27 mouse cellular contexts compared by ENCODE assay signal in genomic region chr11:101224337-101224736, GRCm38 (mm10). TPM values are rescaled to one million over a fixed set of nuclear protein-coding genes. Genes with fewer than 3 reads are reported as not detected.
DNase-seq lines count a peak whose midpoint lies in the region; ATAC-seq and TF ChIP-seq lines count a peak whose summit lies in the region.
"Had no signal": no experiment of that assay in that cellular context is flagged by ENCODE, and none has a peak within 500 bp of the region (broad histone marks: within the 10 kb centered on the region; RNA-seq: fewer than 3 reads in every experiment).

No protein-coding gene starts in this region.

- whole genome bisulfite sequencing in heart, embryonic 11.5 days (ENCODE audit: insufficient replicate concordance), result 75% methylated on average over 3 of the region's 3 CpGs
- WGBS in hindbrain, embryonic 14.5 days, result 91% methylated on average over 3 of the region's 3 CpGs
- WGBS in hindbrain, embryonic 12.5 days, result 94% methylated on average over 3 of the region's 3 CpGs

- H3K4me3 ChIP-seq in heart, embryonic 11.5 days (ENCODE audit: low read depth, low read length), result no peak overlapping the region
- no peak overlapping the region for H3K4me3 ChIP-seq in hindbrain, embryonic 14.5 days (replicated peaks; ENCODE audit: low read length)
- H3K4me3 ChIP-seq in hindbrain, embryonic 12.5 days, result no peak overlapping the region
- H3K4me3 ChIP-seq in testis, adult 2 months (ENCODE audit: control insufficient read depth, low read depth, low read length), result no peak overlapping the region
- H3K4me3 ChIP-seq: embryonic facial prominence, embryonic 13.5 days; hindbrain, embryonic 10.5 days; limb, embryonic 10.5 days; midbrain, embryonic 13.5 days had no signal

- H3K4me2 ChIP-seq in heart, embryonic 11.5 days, result no peak overlapping the region
- H3K4me2 ChIP-seq in hindbrain, embryonic 14.5 days (replicated peaks), result no peak overlapping the region
- no peak overlapping the region for H3K4me2 ChIP-seq in hindbrain, embryonic 12.5 days (replicated peaks)
- H3K4me2 ChIP-seq: midbrain, embryonic 13.5 days had no signal

- no peak for ATAC-seq in heart, embryonic 11.5 days (replicated peaks; ENCODE audit: insufficient number of reproducible peaks, low FRiP score, low TSS enrichment)
- ATAC-seq in hindbrain, embryonic 14.5 days (ENCODE audit: low FRiP score), result no peak
- no peak for ATAC-seq in hindbrain, embryonic 12.5 days (ENCODE audit: low FRiP score)
- ATAC-seq: CD4-positive, CD25-positive, alpha-beta regulatory T cell, adult 4 months; forebrain, embryonic 16.5 days; hindbrain, postnatal 0 days; intestine, embryonic 16.5 days; midbrain, embryonic 13.5 days had no signal

- H3K27me3 ChIP-seq in heart, embryonic 11.5 days (ENCODE audit: control insufficient read depth, insufficient read depth, low read length), result no peaks in the 10 kb centered on the region
- H3K27me3 ChIP-seq in hindbrain, embryonic 14.5 days (ENCODE audit: control insufficient read depth, insufficient read depth, low read length), result no peaks in the 10 kb centered on the region
- no peaks in the 10 kb centered on the region for H3K27me3 ChIP-seq in hindbrain, embryonic 12.5 days
- no peaks in the 10 kb centered on the region for H3K27me3 ChIP-seq in testis, adult 2 months (ENCODE audit: control insufficient read depth, insufficient read depth, low read length)
- H3K27me3 ChIP-seq: embryonic facial prominence, embryonic 13.5 days; limb, embryonic 15.5 days had no signal

- H3K27ac ChIP-seq in heart, embryonic 11.5 days (ENCODE audit: low read depth, low read length), result no peak overlapping the region
- H3K27ac ChIP-seq in hindbrain, embryonic 14.5 days, result no peak overlapping the region
- H3K27ac ChIP-seq in hindbrain, embryonic 12.5 days, result no peak overlapping the region
- H3K27ac ChIP-seq in testis, adult 2 months (ENCODE audit: control insufficient read depth, insufficient read depth, low read depth, low read length), result peak overlapping the region; percentile 3; the same call in 1 of the 2 replicates
- H3K27ac ChIP-seq: embryonic facial prominence, embryonic 13.5 days; hindbrain, embryonic 10.5 days; hindbrain, postnatal 0 days; limb, embryonic 10.5 days; limb, embryonic 15.5 days; macrophage; midbrain, embryonic 13.5 days had no signal

- peak; percentile 80 for DNase-seq in heart, adult 11 months
- peak; percentile 14 for DNase-seq in hindbrain, embryonic 14.5 days (ENCODE audit: low spot score)
- DNase-seq in testis, postnatal 14 days (ENCODE audit: low spot score), result no peak
- no peak for DNase-seq in frontal cortex, postnatal 25 days (ENCODE audit: low spot score in 2 of 2)
- DNase-seq: adrenal gland, postnatal 14 days; cerebellum, adult 11-12 months; cerebellum, postnatal 10 days; gastrocnemius, postnatal 14 days; kidney, adult 8-10 months; kidney, postnatal 14 days; layer of hippocampus, adult 9-11 months; lung, adult 2 months; lung, postnatal 10 days had no signal

- no peaks in the 10 kb centered on the region for H3K9me3 ChIP-seq in heart, embryonic 11.5 days (replicated peaks; ENCODE audit: control insufficient read depth, low read length)
- H3K9me3 ChIP-seq in hindbrain, embryonic 14.5 days (ENCODE audit: control insufficient read depth, low read length), result no peaks in the 10 kb centered on the region
- H3K9me3 ChIP-seq in hindbrain, embryonic 12.5 days (replicated peaks), result no peaks in the 10 kb centered on the region
- H3K9me3 ChIP-seq: embryonic facial prominence, embryonic 13.5 days; hindbrain, embryonic 10.5 days; limb, embryonic 10.5 days; limb, embryonic 15.5 days; midbrain, embryonic 13.5 days had no signal

- H3K36me3 ChIP-seq in heart, embryonic 11.5 days (ENCODE audit: control insufficient read depth, insufficient read depth, low read length), result 0 out of 2 replicates have a peak, but pooled peaks cover 2% of the 10 kb centered on the region
- H3K36me3 ChIP-seq in hindbrain, embryonic 14.5 days (replicated peaks; ENCODE audit: control insufficient read depth, insufficient read depth), result no peaks in the 10 kb centered on the region
- H3K36me3 ChIP-seq in hindbrain, embryonic 12.5 days, result no peaks in the 10 kb centered on the region
- H3K36me3 ChIP-seq in testis, adult 2 months (ENCODE audit: control insufficient read depth, insufficient read depth, low read length), result no peaks in the 10 kb centered on the region
- H3K36me3 ChIP-seq: hindbrain, embryonic 10.5 days; limb, embryonic 10.5 days; midbrain, embryonic 13.5 days had no signal

- TF ChIP-seq POLR2A in testis, adult 2 months (IDR thresholded peaks at IDR 0.05; ENCODE audit: control insufficient read depth, low read depth, low read length), result no peak

- 0 out of 2 replicates have a peak, but pooled peaks cover 2% of the 10 kb centered on the region for H3K4me1 ChIP-seq in heart, embryonic 11.5 days (ENCODE audit: control insufficient read depth, insufficient read depth, low read length)
- 0 out of 2 replicates have a peak, but pooled peaks cover 8% of the 10 kb centered on the region for H3K4me1 ChIP-seq in hindbrain, embryonic 14.5 days (replicated peaks; ENCODE audit: control insufficient read depth, insufficient read depth, low read length)
- peaks cover 8% of the 10 kb centered on the region; the same call in 1 of the 2 replicates for H3K4me1 ChIP-seq in hindbrain, embryonic 12.5 days
- peaks cover 4% of the 10 kb centered on the region; the same call in 1 of the 2 replicates for H3K4me1 ChIP-seq in testis, adult 2 months (ENCODE audit: control insufficient read depth, insufficient read depth, low read length)

- no peak overlapping the region for H3K9ac ChIP-seq in heart, embryonic 11.5 days (ENCODE audit: low read depth, low read length)
- H3K9ac ChIP-seq in hindbrain, embryonic 14.5 days, result no peak overlapping the region
- no peak overlapping the region for H3K9ac ChIP-seq in hindbrain, embryonic 12.5 days
- H3K9ac ChIP-seq: limb, embryonic 15.5 days; midbrain, embryonic 13.5 days had no signal

- no peak for TF ChIP-seq CTCF in testis, adult 2 months (IDR thresholded peaks at IDR 0.05; ENCODE audit: control insufficient read depth, insufficient read depth, insufficient replicate concordance, low read depth, low read length)

RNA-seq across cellular contexts. Expression of gene Ezh1, which starts 1.9 kb away (rescaled TPM):
- 10.2 and 12.7 TPM in 2 replicates for polyA plus RNA-seq in heart, embryonic 11.5 days (2014; fragmentation: Nextera tagmentation; extraction: Ambion mirVana)
- 26.9 and 37.2 TPM in 2 replicates for polyA plus RNA-seq in hindbrain, embryonic 14.5 days (2014; fragmentation: Nextera tagmentation; extraction: Ambion mirVana)
- polyA plus RNA-seq in hindbrain, embryonic 12.5 days (2016; fragmentation: Nextera tagmentation; extraction: Ambion mirVana), result 17.3 and 18.5 TPM in 2 replicates
- 14.3 and 14.5 TPM in 2 replicates for polyA plus RNA-seq in testis, adult 2 months (2012; rRNA removed)

RNA-seq across cellular contexts. Expression of gene Ramp2, which starts 21.5 kb away (rescaled TPM):
- 230 and 232 TPM in 2 replicates for polyA plus RNA-seq in heart, embryonic 11.5 days (2014; fragmentation: Nextera tagmentation; extraction: Ambion mirVana)
- 102 and 117 TPM in 2 replicates for polyA plus RNA-seq in hindbrain, embryonic 14.5 days (2014; fragmentation: Nextera tagmentation; extraction: Ambion mirVana)
- polyA plus RNA-seq in hindbrain, embryonic 12.5 days (2016; fragmentation: Nextera tagmentation; extraction: Ambion mirVana), result 60.1 and 62.2 TPM in 2 replicates
- 5.6 and 5.8 TPM in 2 replicates for polyA plus RNA-seq in testis, adult 2 months (2012; rRNA removed)
- polyA plus RNA-seq: CD4-positive, CD25-positive, alpha-beta regulatory T cell, adult 4 months; macrophage had no signal

RNA-seq across cellular contexts. Expression of gene Vps25, which starts 29.2 kb away (rescaled TPM):
- 126 and 128 TPM in 2 replicates for polyA plus RNA-seq in heart, embryonic 11.5 days (2014; fragmentation: Nextera tagmentation; extraction: Ambion mirVana)
- 122 and 133 TPM in 2 replicates for polyA plus RNA-seq in hindbrain, embryonic 14.5 days (2014; fragmentation: Nextera tagmentation; extraction: Ambion mirVana)
- polyA plus RNA-seq in hindbrain, embryonic 12.5 days (2016; fragmentation: Nextera tagmentation; extraction: Ambion mirVana), result 90.9 and 97.4 TPM in 2 replicates
- 26.1 and 26.2 TPM in 2 replicates for polyA plus RNA-seq in testis, adult 2 months (2012; rRNA removed)

RNA-seq across cellular contexts. Expression of gene Wnk4, which starts 36.0 kb away (rescaled TPM):
- polyA plus RNA-seq in heart, embryonic 11.5 days (2014; fragmentation: Nextera tagmentation; extraction: Ambion mirVana), result 11.1 and 13.7 TPM in 2 replicates
- polyA plus RNA-seq in hindbrain, embryonic 14.5 days (2014; fragmentation: Nextera tagmentation; extraction: Ambion mirVana), result 5.3 and 6.0 TPM in 2 replicates
- polyA plus RNA-seq in hindbrain, embryonic 12.5 days (2016; fragmentation: Nextera tagmentation; extraction: Ambion mirVana), result 8.5 and 9.5 TPM in 2 replicates
- 10.8 and 12.3 TPM in 2 replicates for polyA plus RNA-seq in testis, adult 2 months (2012; rRNA removed)
- polyA plus RNA-seq: macrophage had no signal

RNA-seq across cellular contexts. Expression of gene Ccr10, which starts 49.1 kb away (rescaled TPM):
- polyA plus RNA-seq in heart, embryonic 11.5 days (2014; fragmentation: Nextera tagmentation; extraction: Ambion mirVana), result 0.13 and 0.39 TPM in 2 replicates
- polyA plus RNA-seq in hindbrain, embryonic 14.5 days (2014; fragmentation: Nextera tagmentation; extraction: Ambion mirVana), result 0.23 and 0.25 TPM in 2 replicates
- 0.23 and 0.61 TPM in 2 replicates for polyA plus RNA-seq in hindbrain, embryonic 12.5 days (2016; fragmentation: Nextera tagmentation; extraction: Ambion mirVana)
- 0.05 TPM in 1 of 2 replicates, not detected in the other for polyA plus RNA-seq in testis, adult 2 months (2012; rRNA removed)
- polyA plus RNA-seq: forebrain, embryonic 16.5 days; heart, embryonic 14.5 days; limb, embryonic 10.5 days; macrophage had no signal

Comparison
In these comparisons a context has a peak if more than half of its experiments do, and no peak if none do; other contexts are left out.
1. DNase-seq: peak in heart, adult 11 months (single experiment) and hindbrain, embryonic 14.5 days (single experiment); none in testis, postnatal 14 days (single experiment) and frontal cortex, postnatal 25 days (0 of 2).